In genomic region chr13:5714191-5714591, GRCm38 (mm10) we compare ENCODE assay signal across 8 mouse cellular contexts.
DNase-seq lines count a peak whose midpoint lies in the region; ATAC-seq and TF ChIP-seq lines count a peak whose summit lies in the region.

No protein-coding gene starts in this region.

- intact Hi-C loops in gastrocnemius, adult 2 months (cut with DNase I), result loop anchor here (2.0 to 10.0 kb wide), 3 partner anchors 112 to 761 kb away; partner anchors contain the start of gene Klf6

- H3K36me3 ChIP-seq in embryonic facial prominence, embryonic 13.5 days, result no peaks in the 10 kb centered on the region
- no peaks in the 10 kb centered on the region for H3K36me3 ChIP-seq in embryonic facial prominence, embryonic 10.5 days (replicated peaks)
- no peaks in the 10 kb centered on the region for H3K36me3 ChIP-seq in G1E (replicated peaks)
- no peaks in the 10 kb centered on the region for H3K36me3 ChIP-seq in intestine, postnatal 0 days (ENCODE audit: control insufficient read depth, insufficient read depth)

- H3K27me3 ChIP-seq in embryonic facial prominence, embryonic 13.5 days, result no peaks in the 10 kb centered on the region
- H3K27me3 ChIP-seq in embryonic facial prominence, embryonic 10.5 days (replicated peaks; ENCODE audit: low read depth, poor library complexity, severe bottlenecking), result no peaks in the 10 kb centered on the region
- H3K27me3 ChIP-seq in G1E (ENCODE audit: insufficient read depth, low read length), result no peaks in the 10 kb centered on the region
- H3K27me3 ChIP-seq in intestine, postnatal 0 days (replicated peaks; ENCODE audit: control insufficient read depth, insufficient read depth, low read length), result no peaks in the 10 kb centered on the region

- peak overlapping the region; percentile 14; the same call in 1 of the 2 replicates for H3K4me2 ChIP-seq in embryonic facial prominence, embryonic 13.5 days
- peak overlapping the region; percentile 28 for H3K4me2 ChIP-seq in intestine, postnatal 0 days (replicated peaks; ENCODE audit: low read depth)

- no peak overlapping the region for H3K9ac ChIP-seq in embryonic facial prominence, embryonic 13.5 days
- no peak overlapping the region; the same call in 1 of the 2 replicates for H3K9ac ChIP-seq in intestine, postnatal 0 days (ENCODE audit: low read depth, low read length)

- H3K4me3 ChIP-seq in embryonic facial prominence, embryonic 13.5 days, result no peak overlapping the region
- no peak overlapping the region for H3K4me3 ChIP-seq in embryonic facial prominence, embryonic 10.5 days
- peak overlapping the region; percentile 56; the same call in 1 of the 2 replicates for H3K4me3 ChIP-seq in G1E (ENCODE audit: low read depth, low read length)
- peak overlapping the region; percentile 63 for H3K4me3 ChIP-seq in gastrocnemius, adult 2 months
- peak overlapping the region; percentile 27 for H3K4me3 ChIP-seq in intestine, postnatal 0 days (ENCODE audit: low read depth, low read length)

- no peak for TF ChIP-seq CTCF in G1E (IDR thresholded peaks at IDR 0.05; ENCODE audit: low read depth, low read length)
- TF ChIP-seq CTCF in gastrocnemius, adult 2 months (IDR thresholded peaks at IDR 0.05), result no peak
- no peak for TF ChIP-seq CTCF in intestine, postnatal 0 days (IDR thresholded peaks at IDR 0.05; ENCODE audit: low read depth)

- no peaks in the 10 kb centered on the region for H3K9me3 ChIP-seq in embryonic facial prominence, embryonic 13.5 days
- no peaks in the 10 kb centered on the region for H3K9me3 ChIP-seq in embryonic facial prominence, embryonic 10.5 days
- H3K9me3 ChIP-seq in G1E (replicated peaks), result no peaks in the 10 kb centered on the region
- H3K9me3 ChIP-seq in intestine, postnatal 0 days (ENCODE audit: control insufficient read depth), result no peaks in the 10 kb centered on the region

- no peaks in the 10 kb centered on the region for H3K4me1 ChIP-seq in embryonic facial prominence, embryonic 13.5 days
- no peaks in the 10 kb centered on the region for H3K4me1 ChIP-seq in embryonic facial prominence, embryonic 10.5 days
- peaks cover 35% of the 10 kb centered on the region for H3K4me1 ChIP-seq in G1E (ENCODE audit: insufficient read depth, low read depth, low read length)
- no peaks in the 10 kb centered on the region for H3K4me1 ChIP-seq in intestine, postnatal 0 days (replicated peaks; ENCODE audit: control insufficient read depth, insufficient read depth, low read length)

- H3K27ac ChIP-seq in embryonic facial prominence, embryonic 13.5 days, result no peak overlapping the region
- H3K27ac ChIP-seq in embryonic facial prominence, embryonic 10.5 days (replicated peaks), result no peak overlapping the region
- peak overlapping the region; percentile 91 for H3K27ac ChIP-seq in gastrocnemius, adult 2 months
- H3K27ac ChIP-seq in intestine, postnatal 0 days (ENCODE audit: low read depth, low read length), result peak overlapping the region; percentile 50

- WGBS in embryonic facial prominence, embryonic 13.5 days, result 70% methylated on average over 12 of the region's 12 CpGs
- 83% methylated on average over 12 of the region's 12 CpGs for WGBS in embryonic facial prominence, embryonic 10.5 days
- WGBS in intestine, postnatal 0 days, result 37% methylated on average over 12 of the region's 12 CpGs

- DNase-seq in embryonic facial prominence, embryonic 10.5 days (ENCODE audit: low spot score), result no peak
- DNase-seq in G1E (ENCODE audit: low spot score), result no peak
- peak; percentile 64 for DNase-seq in gastrocnemius, adult 2 months
- peak; percentile 78 for DNase-seq in lung, postnatal 25 days (ENCODE audit: low spot score)
- DNase-seq in urinary bladder, postnatal 25 days (ENCODE audit: low spot score), result peak; percentile 17
- DNase-seq in testis, postnatal 10 days (ENCODE audit: low spot score), result no peak

- ATAC-seq in embryonic facial prominence, embryonic 13.5 days (ENCODE audit: insufficient number of reproducible peaks, insufficient read depth, low FRiP score, low TSS enrichment, low read depth), result no peak
- 0 out of 2 replicates have a peak, but pooled peaks have one; percentile 10 for ATAC-seq in G1E (ENCODE audit: extremely low read depth, insufficient number of reproducible peaks, low FRiP score, poor library complexity, severe bottlenecking)
- ATAC-seq in intestine, postnatal 0 days, result no peak

Comparison
In these comparisons a context has a peak if more than half of its experiments do, and no peak if none do; other contexts are left out.
1. H3K27ac ChIP-seq: peak in gastrocnemius, adult 2 months (single experiment) and intestine, postnatal 0 days (single experiment); none in embryonic facial prominence, embryonic 13.5 days (single experiment) and embryonic facial prominence, embryonic 10.5 days (single experiment).
2. H3K4me3 ChIP-seq: peak in G1E (single experiment), gastrocnemius, adult 2 months (single experiment) and intestine, postnatal 0 days (single experiment); none in embryonic facial prominence, embryonic 13.5 days (single experiment) and embryonic facial prominence, embryonic 10.5 days (single experiment).
3. DNase-seq: peak in gastrocnemius, adult 2 months (single experiment), lung, postnatal 25 days (single experiment) and urinary bladder, postnatal 25 days (single experiment); none in embryonic facial prominence, embryonic 10.5 days (single experiment), G1E (single experiment) and testis, postnatal 10 days (single experiment).